Comparison of ENCODE assay signal across 17 mouse cellular contexts in the genomic region with DNA sequence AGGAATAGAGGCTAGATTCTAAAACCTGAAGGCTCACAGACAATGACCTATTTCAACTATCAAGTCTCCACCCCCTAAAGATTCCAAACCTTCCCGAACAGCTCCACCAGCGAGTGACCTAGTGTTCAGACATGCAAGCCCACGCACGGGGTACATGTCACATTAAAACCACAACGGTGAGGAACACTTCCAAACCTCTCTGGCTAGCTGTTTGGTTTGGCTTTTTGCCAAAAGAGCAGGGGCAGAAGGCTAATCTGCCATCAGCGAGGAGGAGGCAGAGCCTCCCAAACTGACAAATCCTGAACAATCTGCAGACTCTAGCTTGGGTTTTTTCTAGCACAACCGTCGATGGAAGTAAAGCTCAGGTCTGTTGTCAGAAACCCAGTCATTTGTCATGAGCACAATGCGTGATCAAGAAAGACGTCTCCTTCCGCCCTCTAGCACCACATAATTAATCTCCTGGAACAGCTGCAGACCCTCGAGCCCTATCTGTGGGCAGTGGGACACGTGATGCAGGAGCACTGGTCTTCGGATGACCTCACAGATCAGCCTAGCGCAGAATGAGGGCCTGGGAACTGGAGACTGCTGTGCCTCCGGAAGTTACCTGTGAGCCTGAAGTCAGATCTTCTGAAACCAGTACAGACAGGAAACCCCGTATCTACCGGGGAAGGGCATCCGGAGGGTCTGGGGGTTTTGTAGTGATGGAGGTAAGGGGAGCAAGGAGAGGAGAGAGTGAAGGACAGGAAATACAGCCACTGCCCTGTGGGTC.
A peak's percentile ranks its signal among the peaks of the same experiment; 100 is the strongest.
DNase-seq lines count a peak whose midpoint lies in the region; ATAC-seq and TF ChIP-seq lines count a peak whose summit lies in the region.
"Had no signal": no experiment of that assay in that cellular context is flagged by ENCODE, and none has a peak within 500 bp of the region (broad histone marks: within the 10 kb centered on the region; RNA-seq: fewer than 3 reads in every experiment).

No protein-coding gene starts in this region.

- peak; percentile 29; the same call in 1 of the 2 replicates for ATAC-seq in kidney, postnatal 0 days (replicated peaks; ENCODE audit: low FRiP score, low read depth)
- ATAC-seq in common myeloid progenitor, adult 5-6 weeks (replicated peaks; ENCODE audit: low read depth, poor library complexity, severe bottlenecking), result peak; percentile 46
- ATAC-seq: intestine, embryonic 16.5 days had no signal

- H3K36me3 ChIP-seq in kidney, postnatal 0 days (ENCODE audit: insufficient read depth, low read length), result no peaks in the 10 kb centered on the region
- H3K36me3 ChIP-seq: embryonic facial prominence, embryonic 12.5 days; forebrain, embryonic 12.5 days; neural tube, embryonic 13.5 days had no signal

- peak; percentile 40 to 56 for DNase-seq in cerebellum, postnatal 10 days
- no peak for DNase-seq in cerebellum, adult 9-10 months
- peak; percentile 15 for DNase-seq in kidney, postnatal 0 days (ENCODE audit: low spot score)
- no peak for DNase-seq in kidney, postnatal 36 days
- peak; percentile 28 for DNase-seq in thymus, postnatal 14 days
- DNase-seq in right cerebral cortex, postnatal 4 days, result no peak
- DNase-seq in cerebellum, adult 18-20 months, result no peak
- DNase-seq: adrenal gland, adult 2 months; gastrocnemius, postnatal 10 days; left cerebral cortex, postnatal 4 days; lung, adult 18-20 months had no signal

- H3K27me3 ChIP-seq in kidney, postnatal 0 days (ENCODE audit: insufficient read depth, low read length), result no peaks in the 10 kb centered on the region
- H3K27me3 ChIP-seq: embryonic facial prominence, embryonic 12.5 days; forebrain, embryonic 12.5 days; neural tube, embryonic 13.5 days had no signal

- no peak overlapping the region for H3K4me3 ChIP-seq in kidney, postnatal 0 days (replicated peaks; ENCODE audit: low read depth, low read length)
- H3K4me3 ChIP-seq: embryonic facial prominence, embryonic 12.5 days; forebrain, embryonic 12.5 days; neural tube, embryonic 13.5 days had no signal

- no peaks in the 10 kb centered on the region for H3K9me3 ChIP-seq in kidney, postnatal 0 days (replicated peaks; ENCODE audit: low read length)

- no peak overlapping the region for H3K4me2 ChIP-seq in kidney, postnatal 0 days (ENCODE audit: low read length)
- H3K4me2 ChIP-seq: embryonic facial prominence, embryonic 12.5 days; forebrain, embryonic 12.5 days; midbrain, embryonic 11.5 days; neural tube, embryonic 13.5 days had no signal

- TF ChIP-seq CTCF in kidney, postnatal 0 days (IDR thresholded peaks at IDR 0.05; ENCODE audit: low read depth), result no peak

- 35% methylated on average over 19 of the region's 19 CpGs for WGBS in kidney, postnatal 0 days

- no peak overlapping the region for H3K9ac ChIP-seq in kidney, postnatal 0 days (ENCODE audit: low read depth, low read length)
- H3K9ac ChIP-seq: embryonic facial prominence, embryonic 12.5 days; forebrain, embryonic 12.5 days; neural tube, embryonic 13.5 days had no signal

- H3K4me1 ChIP-seq in kidney, postnatal 0 days (replicated peaks; ENCODE audit: insufficient read depth, low read length), result no peaks in the 10 kb centered on the region; the same call in 1 of the 2 replicates
- H3K4me1 ChIP-seq: embryonic facial prominence, embryonic 12.5 days; forebrain, embryonic 12.5 days; neural tube, embryonic 13.5 days had no signal

- no peak overlapping the region for H3K27ac ChIP-seq in kidney, postnatal 0 days
- H3K27ac ChIP-seq: embryonic facial prominence, embryonic 12.5 days; forebrain, embryonic 12.5 days; neural tube, embryonic 13.5 days had no signal

Comparison
In these comparisons a context has a peak if more than half of its experiments do, and no peak if none do; other contexts are left out.
1. DNase-seq: peak in cerebellum, postnatal 10 days (2 of 2), kidney, postnatal 0 days (single experiment) and thymus, postnatal 14 days (single experiment); none in cerebellum, adult 9-10 months (single experiment), kidney, postnatal 36 days (0 of 2), right cerebral cortex, postnatal 4 days (single experiment) and cerebellum, adult 18-20 months (0 of 2).